ENCODE assay signal across 18 mouse cellular contexts in genomic region chr11:116913573-116913972, GRCm38 (mm10). TPM values are rescaled to one million over a fixed set of nuclear protein-coding genes. Genes with fewer than 3 reads are reported as not detected.
DNase-seq lines count a peak whose midpoint lies in the region; ATAC-seq and TF ChIP-seq lines count a peak whose summit lies in the region.
"Had no signal": no experiment of that assay in that cellular context is flagged by ENCODE, and none has a peak within 500 bp of the region (broad histone marks: within the 10 kb centered on the region; RNA-seq: fewer than 3 reads in every experiment).

No protein-coding gene starts in this region.

- no peak overlapping the region for H3K4me2 ChIP-seq in forebrain, embryonic 12.5 days
- H3K4me2 ChIP-seq in forebrain, embryonic 11.5 days (ENCODE audit: low read depth, low read length, severe bottlenecking) = no peak overlapping the region
- H3K4me2 ChIP-seq in midbrain, embryonic 11.5 days = no peak overlapping the region
- H3K4me2 ChIP-seq in hindbrain, postnatal 0 days (ENCODE audit: low read depth, low read length) = no peak overlapping the region
- peak overlapping the region; percentile 20; the same call in 1 of the 2 replicates for H3K4me2 ChIP-seq in neural tube, embryonic 13.5 days

- no peaks in the 10 kb centered on the region for H3K36me3 ChIP-seq in forebrain, embryonic 12.5 days (replicated peaks)
- no peaks in the 10 kb centered on the region for H3K36me3 ChIP-seq in forebrain, embryonic 11.5 days (ENCODE audit: control insufficient read depth, insufficient read depth, low read length)
- no peaks in the 10 kb centered on the region for H3K36me3 ChIP-seq in midbrain, embryonic 11.5 days (ENCODE audit: control insufficient read depth, insufficient read depth, low read length)
- no peaks in the 10 kb centered on the region for H3K36me3 ChIP-seq in midbrain, embryonic 10.5 days
- no peaks in the 10 kb centered on the region for H3K36me3 ChIP-seq in hindbrain, postnatal 0 days (ENCODE audit: insufficient read depth, low read length)
- no peaks in the 10 kb centered on the region for H3K36me3 ChIP-seq in neural tube, embryonic 13.5 days

- peaks cover 24% of the 10 kb centered on the region for H3K4me1 ChIP-seq in forebrain, embryonic 12.5 days
- H3K4me1 ChIP-seq in forebrain, embryonic 11.5 days (replicated peaks; ENCODE audit: control insufficient read depth, insufficient read depth, low read length) = no peaks in the 10 kb centered on the region
- peaks cover 7% of the 10 kb centered on the region; the same call in 1 of the 2 replicates for H3K4me1 ChIP-seq in midbrain, embryonic 11.5 days (ENCODE audit: control insufficient read depth, insufficient read depth, low read length)
- H3K4me1 ChIP-seq in midbrain, embryonic 10.5 days = peaks cover 26% of the 10 kb centered on the region
- H3K4me1 ChIP-seq in hindbrain, postnatal 0 days (ENCODE audit: insufficient read depth, low read length) = no peaks in the 10 kb centered on the region
- H3K4me1 ChIP-seq in neural tube, embryonic 13.5 days (replicated peaks) = peaks cover 40% of the 10 kb centered on the region

- 0 out of 2 replicates have a peak overlapping the region, but pooled peaks have one; percentile 31 for H3K27ac ChIP-seq in forebrain, embryonic 12.5 days
- H3K27ac ChIP-seq in forebrain, embryonic 11.5 days (ENCODE audit: low read depth, low read length) = no peak overlapping the region
- H3K27ac ChIP-seq in midbrain, embryonic 11.5 days (ENCODE audit: low read depth, low read length) = no peak overlapping the region
- H3K27ac ChIP-seq in midbrain, embryonic 10.5 days (replicated peaks) = no peak overlapping the region
- no peak overlapping the region for H3K27ac ChIP-seq in hindbrain, postnatal 0 days
- H3K27ac ChIP-seq in neural tube, embryonic 13.5 days (replicated peaks) = peak overlapping the region; percentile 68
- H3K27ac ChIP-seq: heart, adult 2 months; liver, embryonic 14.5 days had no signal

- ATAC-seq in forebrain, embryonic 12.5 days (ENCODE audit: low FRiP score) = no peak
- ATAC-seq in forebrain, embryonic 11.5 days (replicated peaks; ENCODE audit: low FRiP score) = no peak
- ATAC-seq in midbrain, embryonic 11.5 days (ENCODE audit: low FRiP score) = no peak
- no peak for ATAC-seq in hindbrain, postnatal 0 days
- ATAC-seq in neural tube, embryonic 13.5 days (ENCODE audit: low read depth) = peak; percentile 54
- ATAC-seq: intestine, postnatal 0 days; Patski had no signal

- no peak for TF ChIP-seq CTCF in hindbrain, postnatal 0 days (IDR thresholded peaks at IDR 0.05; ENCODE audit: low read depth)

- peaks cover 38% of the 10 kb centered on the region for H3K27me3 ChIP-seq in forebrain, embryonic 12.5 days
- peaks cover 11% of the 10 kb centered on the region for H3K27me3 ChIP-seq in forebrain, embryonic 11.5 days (ENCODE audit: control insufficient read depth, insufficient read depth, low read length)
- H3K27me3 ChIP-seq in midbrain, embryonic 11.5 days (ENCODE audit: control insufficient read depth, insufficient read depth, low read length) = peaks cover 11% of the 10 kb centered on the region
- H3K27me3 ChIP-seq in midbrain, embryonic 10.5 days (ENCODE audit: low read depth, poor library complexity, severe bottlenecking) = peaks cover 37% of the 10 kb centered on the region
- H3K27me3 ChIP-seq in hindbrain, postnatal 0 days (ENCODE audit: insufficient read depth, low read length) = 0 out of 2 replicates have a peak, but pooled peaks cover 3% of the 10 kb centered on the region
- peaks cover 31% of the 10 kb centered on the region for H3K27me3 ChIP-seq in neural tube, embryonic 13.5 days

- H3K9me3 ChIP-seq in forebrain, embryonic 12.5 days = no peaks in the 10 kb centered on the region
- no peaks in the 10 kb centered on the region for H3K9me3 ChIP-seq in forebrain, embryonic 11.5 days (ENCODE audit: control insufficient read depth, low read length)
- no peaks in the 10 kb centered on the region for H3K9me3 ChIP-seq in midbrain, embryonic 11.5 days (ENCODE audit: control insufficient read depth, low read length)
- H3K9me3 ChIP-seq in midbrain, embryonic 10.5 days (replicated peaks) = no peaks in the 10 kb centered on the region
- no peaks in the 10 kb centered on the region for H3K9me3 ChIP-seq in hindbrain, postnatal 0 days (ENCODE audit: low read length)
- H3K9me3 ChIP-seq in neural tube, embryonic 13.5 days = no peaks in the 10 kb centered on the region

- no peak overlapping the region for H3K4me3 ChIP-seq in forebrain, embryonic 12.5 days (replicated peaks)
- H3K4me3 ChIP-seq in forebrain, embryonic 11.5 days (ENCODE audit: low read depth, low read length) = no peak overlapping the region
- no peak overlapping the region for H3K4me3 ChIP-seq in midbrain, embryonic 11.5 days (ENCODE audit: low read depth, low read length)
- no peak overlapping the region for H3K4me3 ChIP-seq in midbrain, embryonic 10.5 days
- no peak overlapping the region for H3K4me3 ChIP-seq in hindbrain, postnatal 0 days (ENCODE audit: low read length)
- no peak overlapping the region for H3K4me3 ChIP-seq in neural tube, embryonic 13.5 days
- H3K4me3 ChIP-seq: erythroblast, embryonic 14.5 days; heart, adult 2 months had no signal

- DNase-seq in forebrain, embryonic 11.5 days (ENCODE audit: low spot score) = no peak
- peak; percentile 72 for DNase-seq in midbrain, embryonic 11.5 days (ENCODE audit: low spot score, missing footprints)
- no peak for DNase-seq in midbrain, embryonic 10.5 days (ENCODE audit: low spot score)
- DNase-seq in hindbrain, postnatal 0 days (ENCODE audit: low spot score) = no peak
- no peak for DNase-seq in kidney, postnatal 25 days
- DNase-seq in spleen, postnatal 14 days (ENCODE audit: low spot score in 2 of 2) = no peak
- DNase-seq: cerebellum, adult 2 months; heart, adult 2 months; heart, postnatal 10 days; lung, postnatal 10 days; thymus, postnatal 36 days had no signal

- 68% methylated on average over 16 of the region's 16 CpGs for WGBS in forebrain, embryonic 12.5 days
- 79% methylated on average over 16 of the region's 16 CpGs for WGBS in forebrain, embryonic 11.5 days
- WGBS in midbrain, embryonic 11.5 days = 79% methylated on average over 16 of the region's 16 CpGs
- 86% methylated on average over 16 of the region's 16 CpGs for WGBS in midbrain, embryonic 10.5 days
- WGBS in hindbrain, postnatal 0 days = 44% methylated on average over 16 of the region's 16 CpGs
- 23% methylated on average over 16 of the region's 16 CpGs for WGBS in neural tube, embryonic 13.5 days

- H3K9ac ChIP-seq in forebrain, embryonic 12.5 days = no peak overlapping the region
- H3K9ac ChIP-seq in forebrain, embryonic 11.5 days (ENCODE audit: low read length) = no peak overlapping the region
- no peak overlapping the region for H3K9ac ChIP-seq in midbrain, embryonic 11.5 days (ENCODE audit: low read length)
- 0 out of 2 replicates have a peak overlapping the region, but pooled peaks have one; percentile 13 for H3K9ac ChIP-seq in hindbrain, postnatal 0 days (replicated peaks; ENCODE audit: low read length)
- H3K9ac ChIP-seq in neural tube, embryonic 13.5 days = peak overlapping the region; percentile 50; the same call in 1 of the 2 replicates
- H3K9ac ChIP-seq: liver, embryonic 14.5 days had no signal

RNA-seq across cellular contexts. Expression of gene Mgat5b, which starts 5.1 kb away (rescaled TPM):
- polyA plus RNA-seq in forebrain, embryonic 12.5 days (2016; fragmentation: Nextera tagmentation; extraction: Ambion mirVana) = 17.8 and 19.0 TPM in 2 replicates
- 9.3 and 11.8 TPM in 2 replicates for polyA plus RNA-seq in forebrain, embryonic 11.5 days (2014; fragmentation: Nextera tagmentation; extraction: Ambion mirVana)
- 5.1 and 6.5 TPM in 2 replicates for polyA plus RNA-seq in midbrain, embryonic 11.5 days (2014; fragmentation: Nextera tagmentation; extraction: Ambion mirVana)
- polyA plus RNA-seq in midbrain, embryonic 10.5 days (2016; fragmentation: Nextera tagmentation; extraction: Ambion mirVana) = 5.5 and 9.5 TPM in 2 replicates
- total RNA-seq in hindbrain, postnatal 0 days (2014; rRNA removed) = 125 and 133 TPM in 2 replicates
- polyA plus RNA-seq in hindbrain, postnatal 0 days (2015; fragmentation: Nextera tagmentation; extraction: Ambion mirVana) = 22.2 and 25.0 TPM in 2 replicates
- polyA plus RNA-seq in neural tube, embryonic 13.5 days (2015; fragmentation: Nextera tagmentation; extraction: Ambion mirVana) = 28.4 and 28.5 TPM in 2 replicates
- total RNA-seq: CH12.LX had no signal
- polyA plus RNA-seq: erythroblast, embryonic 14.5 days; liver, embryonic 14.5 days had no signal

Comparison
In these comparisons a context has a peak if more than half of its experiments do, and no peak if none do; other contexts are left out.
1. H3K27ac ChIP-seq: peak in forebrain, embryonic 12.5 days (single experiment) and neural tube, embryonic 13.5 days (single experiment); none in forebrain, embryonic 11.5 days (single experiment), midbrain, embryonic 11.5 days (single experiment), midbrain, embryonic 10.5 days (single experiment) and hindbrain, postnatal 0 days (single experiment).
2. H3K9ac ChIP-seq: peak in hindbrain, postnatal 0 days (single experiment) and neural tube, embryonic 13.5 days (single experiment); none in forebrain, embryonic 12.5 days (single experiment), forebrain, embryonic 11.5 days (single experiment) and midbrain, embryonic 11.5 days (single experiment).